In the genomic region with DNA sequence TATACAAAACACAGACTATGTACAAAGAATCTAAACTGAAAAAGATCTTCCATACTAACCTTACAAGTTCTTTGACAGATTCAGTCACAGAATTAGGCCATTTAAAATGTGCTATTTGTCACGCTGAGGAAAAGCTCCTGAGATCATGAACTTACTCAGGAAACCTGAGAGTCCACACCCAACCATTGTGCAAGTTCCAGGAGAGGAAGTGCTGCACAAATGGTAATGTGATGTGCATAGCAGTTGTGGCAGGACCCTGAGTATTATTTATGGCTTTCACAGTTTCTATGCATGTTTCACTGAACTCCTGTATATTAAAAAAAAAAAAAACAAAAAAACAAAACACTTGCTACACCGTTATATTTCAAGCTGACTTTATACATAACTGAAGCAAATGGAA, we compare ENCODE assay signal across 13 mouse cellular contexts.
DNase-seq lines count a peak whose midpoint lies in the region; ATAC-seq lines count a peak whose summit lies in the region.
"Had no signal": no experiment of that assay in that cellular context is flagged by ENCODE, and none has a peak within 500 bp of the region (broad histone marks: within the 10 kb centered on the region; RNA-seq: fewer than 3 reads in every experiment).

No protein-coding gene starts in this region.

- H3K9me3 ChIP-seq in embryonic facial prominence, embryonic 14.5 days (ENCODE audit: control insufficient read depth, low read length) = no peaks in the 10 kb centered on the region
- H3K9me3 ChIP-seq: hindbrain, embryonic 10.5 days; intestine, embryonic 15.5 days had no signal

- peak; percentile 12 for DNase-seq in adrenal gland, adult 2 months
- no peak for DNase-seq in adrenal gland, postnatal 4 days (ENCODE audit: low spot score in 2 of 2)
- peak; percentile 28 to 30 for DNase-seq in heart, postnatal 10 days
- no peak for DNase-seq in heart, postnatal 36 days
- peak; percentile 61 for DNase-seq in embryonic facial prominence, embryonic 14.5 days (ENCODE audit: low spot score)
- DNase-seq in lung, postnatal 10 days = peak; percentile 51
- no peak for DNase-seq in thymus, postnatal 0 days (ENCODE audit: low spot score)
- DNase-seq in neural tube, embryonic 10.5 days (ENCODE audit: extremely low spot score, low spot score) = no peak
- DNase-seq: cerebellum, adult 11-12 months; midbrain, embryonic 14.5 days; retina, postnatal 1 day had no signal

- H3K36me3 ChIP-seq in embryonic facial prominence, embryonic 14.5 days (ENCODE audit: control insufficient read depth, insufficient read depth, low read length) = no peaks in the 10 kb centered on the region
- H3K36me3 ChIP-seq: hindbrain, embryonic 10.5 days; intestine, embryonic 15.5 days had no signal

- no peak overlapping the region for H3K4me3 ChIP-seq in embryonic facial prominence, embryonic 14.5 days (ENCODE audit: low read depth, low read length)
- H3K4me3 ChIP-seq: hindbrain, embryonic 10.5 days; intestine, embryonic 15.5 days had no signal

- 50% methylated on average over 2 of the region's 2 CpGs for WGBS in embryonic facial prominence, embryonic 14.5 days

- H3K4me1 ChIP-seq in embryonic facial prominence, embryonic 14.5 days (ENCODE audit: control insufficient read depth, insufficient read depth, low read length) = no peaks in the 10 kb centered on the region
- H3K4me1 ChIP-seq: hindbrain, embryonic 10.5 days; intestine, embryonic 15.5 days had no signal

- intact Hi-C loops in heart, postnatal 10 days (cut with DNase I) = loop anchor here (2.0 kb wide), 1 partner anchor 21 kb away; no protein-coding TSS in a partner anchor
- intact Hi-C loops in heart, postnatal 36 days (cut with DNase I) = loop anchor here (5.0 kb wide), 1 partner anchor 200 kb away; a partner anchor contains a TSS

- 0 out of 2 replicates have a peak, but pooled peaks have one; percentile 30 for ATAC-seq in embryonic facial prominence, embryonic 14.5 days (ENCODE audit: low read depth)
- ATAC-seq: intestine, embryonic 15.5 days had no signal

- H3K27me3 ChIP-seq in embryonic facial prominence, embryonic 14.5 days (replicated peaks; ENCODE audit: control insufficient read depth, insufficient read depth, low read length) = no peaks in the 10 kb centered on the region
- H3K27me3 ChIP-seq: intestine, embryonic 15.5 days had no signal

- no peak overlapping the region for H3K9ac ChIP-seq in embryonic facial prominence, embryonic 14.5 days (ENCODE audit: low read depth, low read length)
- H3K9ac ChIP-seq: intestine, embryonic 15.5 days had no signal

- H3K4me2 ChIP-seq in embryonic facial prominence, embryonic 14.5 days (ENCODE audit: low read depth, low read length) = no peak overlapping the region
- H3K4me2 ChIP-seq: intestine, embryonic 15.5 days had no signal

- H3K27ac ChIP-seq in embryonic facial prominence, embryonic 14.5 days (replicated peaks; ENCODE audit: low read depth, low read length) = no peak overlapping the region
- H3K27ac ChIP-seq: hindbrain, embryonic 10.5 days; intestine, embryonic 15.5 days had no signal

Comparison
In these comparisons a context has a peak if more than half of its experiments do, and no peak if none do; other contexts are left out.
1. DNase-seq: peak in adrenal gland, adult 2 months (single experiment), heart, postnatal 10 days (2 of 2), embryonic facial prominence, embryonic 14.5 days (single experiment) and lung, postnatal 10 days (single experiment); none in adrenal gland, postnatal 4 days (0 of 2), heart, postnatal 36 days (0 of 2), thymus, postnatal 0 days (single experiment) and neural tube, embryonic 10.5 days (single experiment).